Mouse (Mus musculus) megakaryocyte progenitor cell, adult 5-6 weeks (primary cell): ENCODE results near the gene Mrpl53. TPM values are rescaled to one million over a fixed set of nuclear protein-coding genes. Genes with fewer than 3 reads are reported as not detected.
A peak's percentile ranks its signal among the peaks of the same experiment; 100 is the strongest.

Experiments
- ATAC-seq: replicated peaks from 2 replicates; pipeline ENCODE4 v1.8.0; 2016; ENCODE audit warnings: mild to moderate bottlenecking, moderate TSS enrichment, inconsistent platforms; ENCODE audit not compliant: poor library complexity
- total RNA-seq, 2 experiments: library from RNA; stranded (forward) in 1 of 2; stranded (reverse) in 1 of 2; fragments of 157-497, 149-512 nt in 1 of 2; fragments of 200-1000 nt in 1 of 2; gene quantifications; 2 replicates each; pipeline versions ENCODE4 v1.2.3 to v1.2.4; 2015 to 2017

Gene Mrpl53
- total RNA-seq, 2 experiments from 2014 or later = 29.2 to 60.8 TPM

DNA sequence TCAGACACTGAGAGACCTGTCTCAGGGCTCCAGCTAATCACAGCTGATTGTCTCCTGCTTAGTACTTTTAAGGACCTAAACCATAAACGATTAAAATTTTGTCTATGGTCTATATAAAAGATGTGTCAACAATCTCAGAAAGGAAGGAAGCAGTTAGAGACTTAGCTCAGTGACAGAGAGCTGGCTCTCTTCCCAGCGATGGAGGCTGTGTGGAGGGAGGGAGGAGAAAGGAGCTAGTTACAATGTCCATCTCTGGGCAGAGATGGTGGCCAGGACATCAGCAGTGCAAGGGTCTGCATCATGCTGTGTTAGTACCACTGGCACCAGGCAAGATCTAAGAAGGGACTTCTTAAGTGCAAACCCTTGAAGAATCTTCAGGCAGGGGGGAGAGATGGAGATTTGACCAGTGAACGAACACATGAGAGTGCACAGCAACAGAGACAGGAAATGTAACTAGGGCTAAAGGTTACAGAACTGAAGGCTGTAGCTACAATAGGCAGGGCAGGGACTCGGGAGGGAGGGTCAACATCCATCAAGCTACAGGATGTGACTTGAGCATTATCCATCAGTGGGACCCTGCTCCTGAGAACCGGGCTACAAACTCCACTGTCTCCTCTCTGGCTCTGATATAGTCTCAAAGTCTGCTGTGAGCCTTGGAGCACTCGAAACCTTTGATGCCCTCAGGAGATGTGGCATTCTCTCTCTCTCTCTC, 16.3 kb upstream of the Mrpl53 start:
- ATAC-seq = no peak

DNA sequence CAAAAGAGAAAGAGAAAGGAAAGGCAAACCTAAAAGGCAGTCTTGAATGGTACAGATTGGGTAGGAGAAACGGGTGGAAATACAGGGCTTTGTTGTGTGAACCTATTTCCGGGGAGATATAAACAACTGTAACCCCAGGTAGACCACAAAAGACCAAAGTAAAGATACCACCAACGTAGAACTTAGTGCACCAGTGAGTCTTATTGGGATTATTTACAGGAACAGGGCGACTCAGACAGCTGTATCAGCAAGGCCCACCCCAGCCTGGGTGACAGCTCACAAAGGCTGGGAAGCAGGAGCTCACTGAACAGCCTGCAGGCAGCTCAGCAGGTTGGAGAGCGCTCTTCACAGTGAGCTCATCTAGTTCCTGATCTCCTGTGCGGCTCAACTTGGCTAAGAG, 12.9 kb upstream of the Mrpl53 start:
- no peak for ATAC-seq

DNA sequence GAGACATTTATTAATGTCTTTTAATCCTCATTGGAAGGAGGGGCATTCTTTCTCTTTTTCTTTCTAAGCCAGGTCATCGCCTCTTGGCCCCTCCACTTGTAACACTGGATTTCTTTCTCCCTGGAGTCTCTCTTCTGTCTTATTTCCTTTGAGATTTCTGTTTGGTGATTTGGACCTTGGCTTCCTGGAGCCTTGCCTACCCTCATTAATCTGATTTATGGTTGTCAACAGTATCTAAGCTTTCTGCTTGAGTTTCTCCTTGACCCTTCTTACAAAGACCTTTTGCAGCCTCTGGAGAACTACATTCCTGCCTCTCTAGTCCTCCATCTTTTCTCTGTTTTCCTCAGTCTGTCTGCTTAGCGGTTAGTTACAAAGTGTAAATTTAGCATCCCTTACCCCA, 10.4 kb upstream of the Mrpl53 start:
- no peak for ATAC-seq

DNA sequence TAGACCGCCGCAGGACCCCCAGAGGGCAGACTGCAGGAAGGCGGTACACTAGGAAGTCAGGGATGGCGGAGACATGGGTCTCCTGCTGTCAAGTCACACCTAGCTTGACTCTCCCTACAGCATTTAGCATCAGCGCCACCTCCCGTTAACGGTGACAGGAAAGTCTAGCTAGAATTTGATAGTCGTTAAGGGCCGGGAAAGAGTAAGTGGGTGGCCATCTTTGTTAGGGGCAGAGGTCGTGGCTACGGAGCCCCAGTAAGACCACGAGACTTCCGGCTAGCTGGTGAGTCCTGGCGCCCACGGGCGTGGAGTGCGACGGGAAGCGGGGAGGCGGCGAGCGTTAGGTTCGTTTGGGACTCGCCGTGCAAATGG, 7.5 kb upstream of the Mrpl53 start, which contains the start of the genes Ccdc142 and Gm42688:
Gene Ccdc142, plus strand, starts transcription at position 286 of the 372 bp plus-strand sequence.
Gene Gm42688, plus strand, starts transcription at position 302 of the 372 bp plus-strand sequence.
- ATAC-seq = peak; percentile 87

DNA sequence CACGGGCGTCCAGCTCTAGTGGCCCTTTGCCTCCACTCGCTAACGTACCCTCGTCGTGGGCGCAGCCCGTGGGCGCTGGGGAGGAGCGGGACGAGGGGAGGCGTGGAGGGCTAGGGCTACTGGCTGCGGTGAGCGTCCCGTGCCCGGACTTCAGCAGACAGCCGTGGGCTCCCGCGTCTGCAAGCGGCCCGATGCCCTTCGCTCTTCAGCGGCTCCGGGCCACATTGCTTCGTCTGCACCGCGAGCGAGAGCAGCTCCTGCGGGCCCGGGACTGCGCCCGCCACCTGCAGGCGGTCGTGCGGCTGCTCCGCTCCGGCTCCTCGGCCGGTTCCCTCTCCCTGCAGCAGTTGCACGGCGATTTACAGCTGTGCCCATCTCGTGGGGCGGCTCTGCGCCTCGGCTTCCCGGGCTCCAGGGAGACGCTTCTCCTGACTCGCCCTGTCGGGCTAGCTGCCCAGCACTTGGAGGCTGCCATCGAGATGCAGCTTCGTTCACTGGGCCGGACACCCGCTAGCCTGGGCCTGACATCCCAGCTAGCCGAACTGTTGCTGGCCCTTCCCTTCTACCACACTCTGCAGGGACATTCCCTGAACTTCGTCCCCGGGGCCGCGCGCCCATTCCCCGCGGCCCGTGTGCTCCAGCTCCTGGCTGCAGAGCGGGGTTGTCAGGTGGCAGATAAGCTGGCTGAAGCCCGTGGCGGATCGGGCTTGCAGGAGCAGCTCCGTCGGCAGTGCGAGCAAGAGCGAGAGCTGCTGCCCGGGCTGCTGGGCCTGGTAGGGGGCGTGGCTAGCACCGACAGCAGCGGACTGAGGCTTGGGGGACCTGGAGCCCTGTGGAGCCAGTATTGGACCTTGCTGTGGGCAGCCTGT, 6.9 kb upstream of the Mrpl53 start:
- peak; percentile 70 for ATAC-seq

DNA sequence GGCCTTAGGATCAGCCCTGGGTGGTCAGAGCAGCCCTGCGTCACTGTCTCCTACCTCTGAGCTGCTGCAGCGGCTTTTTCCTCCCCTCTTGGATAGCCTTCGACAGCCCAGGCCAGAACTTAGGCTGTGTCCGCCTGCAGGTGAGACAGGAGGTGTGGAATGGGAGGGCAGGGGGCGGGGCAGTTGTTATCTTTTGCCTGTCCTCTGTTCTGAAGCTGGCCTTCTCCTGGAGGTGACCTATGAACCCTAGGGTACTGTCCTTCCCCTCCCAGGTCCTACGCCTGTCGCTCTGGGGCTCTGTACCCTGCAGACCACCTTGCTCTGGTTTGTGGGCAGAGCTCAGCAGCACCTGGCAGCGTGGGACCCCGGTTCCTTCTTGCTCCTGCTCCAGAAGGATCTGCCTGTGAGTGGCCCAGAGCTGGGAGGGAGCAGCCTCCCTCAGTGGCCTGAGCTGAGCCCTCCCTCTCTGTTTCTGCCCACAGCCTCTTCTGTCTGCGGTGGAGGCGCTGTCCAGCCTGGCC, 5.7 kb upstream of the Mrpl53 start:
- no peak for ATAC-seq

DNA sequence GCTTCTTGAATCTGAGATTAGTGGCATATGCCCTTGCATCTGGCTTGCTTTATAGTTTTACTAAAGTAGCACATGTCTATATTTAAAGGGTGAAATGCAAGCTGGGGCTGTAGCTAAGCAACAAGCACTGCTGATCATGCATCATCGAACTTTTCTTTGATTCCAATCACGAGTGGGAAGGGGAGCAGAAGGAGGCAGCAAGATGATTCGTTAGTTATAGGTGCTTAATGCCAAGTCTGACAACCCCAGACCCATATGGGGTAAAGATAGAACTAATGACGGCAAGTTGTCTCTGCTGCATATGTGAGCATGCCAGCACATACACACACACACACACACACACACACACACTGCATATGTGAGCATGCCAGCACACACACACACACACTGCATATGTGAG, 4.7 kb upstream of the Mrpl53 start:
- no peak for ATAC-seq

DNA sequence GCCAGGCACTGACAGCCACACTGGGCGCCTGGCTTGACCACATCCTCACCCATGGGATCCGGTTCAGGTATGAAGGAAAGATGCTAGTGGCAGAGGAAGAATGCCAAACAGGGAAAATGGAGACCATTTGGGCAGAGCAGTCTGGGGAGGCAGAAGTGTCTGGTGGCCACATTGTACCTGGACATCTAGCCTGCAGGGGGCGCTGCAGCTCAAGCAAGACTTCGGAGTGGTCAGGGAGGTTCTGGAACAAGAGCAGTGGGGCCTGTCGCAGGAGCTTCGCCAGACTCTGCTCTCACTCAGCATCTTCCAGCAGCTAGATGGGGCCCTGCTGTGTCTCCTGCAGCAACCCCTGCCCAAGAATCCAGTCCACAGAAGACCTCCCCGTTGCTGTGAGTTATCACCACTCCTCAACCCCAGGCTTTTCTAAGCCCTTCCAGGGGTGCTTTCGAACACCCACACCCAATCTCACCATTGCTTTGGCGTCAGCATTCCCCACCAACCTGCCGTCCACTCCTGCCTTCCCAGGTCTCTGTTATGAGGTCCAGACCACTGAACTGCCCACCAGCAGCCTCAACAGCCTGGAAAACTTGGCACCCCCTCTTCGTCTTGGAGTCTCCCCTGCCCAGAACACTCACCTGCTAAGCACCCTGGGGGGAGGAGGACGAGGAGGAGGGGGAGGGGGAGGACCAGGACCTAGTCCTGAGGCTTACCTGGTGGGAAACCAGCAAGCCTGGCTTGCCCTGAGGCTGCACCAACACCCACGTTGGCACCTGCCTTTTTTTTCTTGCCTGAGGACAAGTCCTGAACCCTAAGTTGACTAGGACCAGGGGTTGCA, 1.1 kb upstream of the Mrpl53 start:
- peak; percentile 73 for ATAC-seq

DNA sequence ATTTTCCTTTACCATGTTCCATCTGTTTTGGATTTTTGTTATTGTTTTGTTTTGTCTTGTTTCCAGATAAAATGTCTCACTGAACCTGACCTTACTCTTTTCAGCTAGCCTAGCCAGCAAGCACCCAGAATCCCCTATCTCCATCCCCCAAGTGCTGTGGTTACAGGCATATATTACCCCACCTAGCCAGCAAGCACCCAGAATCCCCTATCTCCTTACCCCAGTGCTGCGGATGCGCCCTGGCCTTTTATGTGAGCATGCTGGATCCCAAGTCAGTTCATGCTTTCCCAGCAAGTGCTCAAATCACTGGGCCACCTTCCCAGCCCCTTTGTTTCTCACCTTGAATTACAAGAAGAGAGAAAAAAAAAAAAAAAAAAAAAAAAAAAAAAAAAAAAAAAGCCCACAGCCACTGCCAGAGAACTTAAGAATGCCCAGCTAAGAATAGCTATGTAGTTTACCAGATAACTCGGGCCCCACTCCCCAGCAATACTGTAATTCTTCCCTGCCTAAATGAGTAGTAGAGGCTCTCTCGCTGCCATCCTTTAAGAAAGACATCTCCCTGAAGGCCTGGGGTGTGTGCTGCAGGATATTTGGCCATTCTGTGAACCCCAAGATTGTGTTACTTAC, 2.8 kb downstream of the Mrpl53 start:
- ATAC-seq = no peak

DNA sequence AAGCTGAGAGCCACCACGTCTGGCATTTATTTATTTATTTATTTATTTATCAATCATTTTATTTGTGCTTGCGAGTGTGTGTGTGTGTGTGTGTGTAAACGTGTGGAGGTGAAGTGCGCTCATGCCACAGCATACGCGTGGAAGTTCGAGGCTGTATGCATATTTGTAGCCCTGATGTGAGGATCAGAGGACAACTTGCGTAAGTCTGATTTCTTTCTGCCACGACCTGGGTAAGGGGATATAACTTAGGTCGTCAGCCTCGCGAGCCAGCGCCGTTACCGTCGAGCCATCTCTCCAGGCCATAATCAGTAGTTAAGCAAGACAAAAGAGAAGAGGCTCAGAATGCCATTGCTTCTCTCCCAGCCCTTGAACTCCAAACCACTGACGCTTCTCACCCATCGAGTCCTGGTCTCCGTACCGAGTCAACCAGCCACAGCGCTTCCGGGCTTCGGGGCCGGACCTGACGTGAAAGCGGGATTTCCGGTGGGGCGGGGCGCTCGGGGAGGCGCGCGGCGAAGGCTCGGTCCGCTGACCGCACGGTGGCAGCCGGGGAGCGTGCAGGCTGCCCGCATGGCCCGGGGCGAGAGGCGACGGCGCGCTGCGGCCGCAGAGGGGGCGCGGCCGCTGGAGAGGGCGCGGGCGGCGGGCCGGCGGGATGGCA, 6.3 kb downstream of the Mrpl53 start, which contains the start of gene Mogs:
Gene Mogs, plus strand, starts transcription at position 486 of the 661 bp plus-strand sequence.
- ATAC-seq = peak; percentile 86

DNA sequence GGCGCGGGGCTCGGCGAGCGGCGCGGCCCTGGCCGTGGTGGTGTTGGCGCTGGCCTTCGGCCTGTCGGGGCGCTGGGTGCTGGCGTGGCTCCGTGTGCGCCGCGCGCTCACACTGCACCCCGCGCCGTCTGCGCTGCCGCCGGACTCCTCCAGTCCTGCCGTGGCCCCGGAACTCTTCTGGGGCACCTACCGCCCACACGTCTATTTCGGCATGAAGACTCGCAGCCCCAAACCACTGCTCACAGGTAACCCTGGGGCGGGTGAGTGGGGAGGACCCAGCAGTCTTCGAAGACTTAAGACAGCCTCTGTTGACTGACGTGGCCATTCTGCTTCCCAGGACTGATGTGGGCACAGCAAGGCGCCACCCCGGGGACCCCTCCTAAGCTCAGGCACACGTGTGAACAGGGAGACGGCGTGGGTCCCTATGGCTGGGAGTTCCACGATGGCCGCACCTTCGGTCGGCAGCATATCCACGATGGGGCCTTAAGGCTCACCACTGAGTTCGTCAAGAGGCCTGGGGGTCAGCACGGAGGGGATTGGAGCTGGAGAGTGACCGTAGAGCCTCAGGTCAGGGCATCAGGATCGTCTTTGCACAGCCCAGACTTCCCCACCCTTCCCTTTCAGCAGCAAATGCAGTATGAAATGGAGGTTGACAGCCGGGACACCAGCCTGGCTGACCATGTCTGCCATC, 7.0 kb downstream of the Mrpl53 start:
- 0 out of 2 replicates have a peak, but pooled peaks have one; percentile 7 for ATAC-seq

DNA sequence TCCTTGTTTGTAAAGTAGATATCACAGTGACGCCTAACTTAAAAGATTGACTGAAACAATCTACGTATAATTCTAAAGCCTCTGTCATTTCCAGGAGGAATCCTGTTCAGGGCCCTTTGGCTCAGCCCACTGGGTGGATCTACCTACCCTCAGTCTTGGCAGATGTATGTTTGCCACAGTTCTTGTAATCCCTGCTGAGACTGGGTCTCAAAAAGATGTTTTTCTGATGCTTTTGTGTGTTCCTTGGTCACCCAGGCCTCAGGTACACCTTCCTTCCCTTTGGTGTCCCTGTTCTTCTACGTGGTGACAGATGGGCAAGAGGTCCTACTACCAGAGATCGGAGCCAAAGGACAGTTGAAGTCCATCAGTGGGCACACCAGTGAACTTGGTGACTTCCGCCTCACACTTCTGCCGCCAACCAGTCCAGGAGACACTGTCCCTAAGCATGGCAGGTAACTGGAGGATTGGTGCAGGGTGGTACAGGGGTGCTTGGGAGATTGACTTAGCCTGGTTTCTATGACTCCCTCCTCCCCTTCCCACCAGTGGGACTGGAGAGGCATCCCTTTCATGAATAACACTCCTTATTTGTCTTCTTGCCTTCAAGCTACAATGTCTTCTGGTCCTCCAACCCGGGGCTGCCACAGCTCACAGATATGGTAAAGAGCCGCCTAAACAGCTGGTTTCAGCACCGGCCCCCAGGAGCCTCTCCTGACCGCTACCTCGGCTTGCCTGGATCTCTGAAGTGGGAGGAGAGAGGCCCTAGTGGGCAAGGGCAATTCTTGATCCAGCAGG, 7.7 kb downstream of the Mrpl53 start:
- no peak for ATAC-seq

DNA sequence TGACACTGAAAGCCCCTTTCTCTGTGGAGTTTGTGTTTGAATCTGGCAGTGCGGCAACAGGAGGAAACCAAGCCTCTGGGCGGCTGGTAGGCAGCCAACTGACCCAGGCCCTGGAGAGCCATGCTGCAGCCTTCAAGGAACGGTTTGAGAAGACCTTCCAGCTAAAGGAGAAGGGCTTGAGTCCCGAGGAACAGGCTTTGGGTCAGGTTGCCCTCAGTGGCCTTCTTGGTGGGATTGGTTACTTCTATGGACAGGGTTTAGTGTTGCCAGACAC, 8.3 kb downstream of the Mrpl53 start:
- no peak for ATAC-seq

DNA sequence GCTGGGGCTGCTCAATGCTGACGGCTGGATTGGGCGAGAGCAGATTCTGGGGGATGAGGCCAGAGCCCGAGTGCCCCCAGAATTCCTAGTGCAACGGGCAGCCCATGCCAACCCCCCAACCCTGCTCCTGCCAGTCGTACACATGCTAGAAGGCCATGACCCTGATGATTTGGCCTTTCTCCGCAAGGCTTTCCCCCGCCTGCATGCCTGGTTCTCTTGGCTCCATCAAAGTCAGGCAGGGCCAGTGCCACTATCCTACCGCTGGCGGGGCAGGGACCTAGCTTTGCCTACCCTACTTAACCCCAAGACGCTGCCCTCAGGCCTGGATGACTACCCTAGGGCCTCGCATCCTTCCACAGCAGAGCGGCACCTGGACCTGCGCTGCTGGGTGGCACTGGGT, 8.8 kb downstream of the Mrpl53 start:
- no peak for ATAC-seq

DNA sequence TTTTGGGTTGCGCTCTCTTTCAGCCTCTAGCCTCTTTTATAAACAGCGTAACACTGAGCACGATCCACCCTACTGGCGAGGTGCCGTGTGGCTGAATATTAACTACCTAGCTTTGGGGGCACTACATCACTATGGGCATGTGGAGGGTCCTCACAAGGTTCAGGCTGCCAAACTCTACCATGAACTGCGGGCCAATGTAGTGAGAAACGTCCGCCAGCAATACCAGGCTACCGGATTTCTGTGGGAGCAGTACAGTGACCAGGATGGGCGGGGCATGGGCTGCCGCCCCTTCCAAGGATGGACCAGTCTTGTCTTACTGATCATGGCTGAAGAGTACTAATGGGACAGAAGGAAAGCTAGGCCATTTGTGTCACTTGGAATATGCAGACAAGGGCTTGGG, 9.5 kb downstream of the Mrpl53 start:
- no peak for ATAC-seq

DNA sequence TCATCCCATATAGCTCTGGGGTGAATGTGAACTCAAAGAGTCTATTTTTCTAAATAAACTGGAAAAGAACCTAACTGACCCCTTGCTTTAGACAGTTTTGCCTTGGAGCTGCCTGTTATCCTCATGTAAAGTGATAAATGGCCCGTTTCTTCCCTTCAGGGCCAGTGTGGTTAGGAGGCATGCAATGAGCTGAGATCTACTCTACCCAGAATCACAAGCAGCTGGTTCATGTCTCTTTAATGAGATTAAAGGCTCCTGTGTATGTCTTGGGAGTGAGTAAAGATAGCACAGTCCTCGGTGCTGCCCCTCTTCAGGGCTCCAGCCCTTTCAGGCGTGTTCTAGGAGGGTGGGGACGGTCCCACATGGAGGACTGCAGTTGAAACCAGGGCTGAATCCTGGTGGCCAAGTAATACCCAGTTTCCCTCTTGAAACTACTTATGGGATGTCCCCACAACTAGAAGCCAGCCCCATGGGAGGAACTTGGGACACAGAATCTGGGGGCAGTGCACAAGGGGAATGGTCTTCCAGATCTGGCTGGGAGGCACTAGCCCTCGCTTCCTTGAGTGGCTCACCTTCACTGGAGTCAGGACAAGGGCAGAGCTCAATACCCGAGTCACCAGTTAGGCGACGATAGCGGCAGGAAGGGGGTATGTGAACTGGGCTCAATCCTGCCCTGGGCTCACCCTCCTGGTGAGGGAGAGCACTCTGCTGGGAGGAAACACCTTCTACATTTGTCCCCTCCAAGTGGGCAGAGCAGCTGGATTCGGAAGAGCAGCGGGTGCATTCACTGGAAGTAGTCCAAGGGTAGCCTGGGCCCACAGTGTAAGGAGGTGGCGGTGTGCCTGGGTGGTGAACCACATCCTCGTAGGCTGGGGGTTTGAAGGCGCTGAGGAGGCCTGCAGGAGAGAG, 10.2 kb downstream of the Mrpl53 start:
- ATAC-seq = 0 out of 2 replicates have a peak, but pooled peaks have one; percentile 4

DNA sequence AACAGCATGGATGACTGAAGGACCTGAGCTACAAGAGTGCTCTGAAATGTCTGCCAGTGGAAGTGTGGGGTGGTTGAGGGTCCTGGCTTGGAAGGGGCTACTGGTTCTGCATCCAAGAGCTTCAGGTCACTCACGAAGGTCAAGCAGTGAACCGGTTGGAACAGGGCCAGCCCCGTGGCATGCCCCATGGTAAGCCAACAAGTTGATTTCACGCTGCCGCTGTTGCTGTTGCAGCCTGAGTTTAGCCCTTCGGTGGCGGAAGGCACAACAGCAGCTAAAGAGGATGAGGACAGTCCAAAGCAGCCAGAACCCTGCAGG, 10.9 kb downstream of the Mrpl53 start:
- ATAC-seq = no peak
